Mouse (Mus musculus) midbrain, embryonic 12.5 days (tissue): ENCODE data around the gene B4galt2. TPM values are rescaled to one million over a fixed set of nuclear protein-coding genes. Genes with fewer than 3 reads are reported as not detected.

Source experiments
- ATAC-seq: fragments of 200-750 bp; cut with Nextera tagmentation; 2 replicates; pipeline ENCODE4 v1.8.0; 2017; ENCODE audit warnings: low read depth, moderate TSS enrichment, moderate library complexity; ENCODE audit not compliant: low FRiP score
- H3K27ac ChIP-seq: fragments of 300-500 bp; sonication (generic); replicated peaks from 2 replicates; pipeline ENCODE4 v1.5.1; 2016; ENCODE audit warnings: mild to moderate bottlenecking
- H3K27me3 ChIP-seq: fragments of 300-500 bp; sonication (generic); 2 replicates; pipeline ENCODE4 v1.6.1; 2016; ENCODE audit warnings: mild to moderate bottlenecking
- H3K36me3 ChIP-seq: fragments of 300-500 bp; sonication (generic); 2 replicates; pipeline ENCODE4 v1.6.1; 2016
- H3K4me1 ChIP-seq: fragments of 300-500 bp; sonication (generic); 2 replicates; pipeline ENCODE4 v1.6.1; 2016
- H3K4me2 ChIP-seq: fragments of 300-500 bp; sonication (generic); replicated peaks from 2 replicates; pipeline ENCODE4 v1.6.1; 2016; ENCODE audit warnings: mild to moderate bottlenecking, moderate library complexity
- H3K4me3 ChIP-seq: fragments of 300-500 bp; sonication (generic); 2 replicates; pipeline ENCODE4 v1.5.1; 2016; ENCODE audit warnings: mild to moderate bottlenecking
- H3K9ac ChIP-seq: fragments of 300-500 bp; sonication (generic); replicated peaks from 2 replicates; pipeline ENCODE4 v1.6.1; 2016; ENCODE audit warnings: mild to moderate bottlenecking, moderate library complexity
- H3K9me3 ChIP-seq: fragments of 300-500 bp; sonication (generic); 2 replicates; pipeline ENCODE4 v1.6.1; 2016; ENCODE audit warnings: mild to moderate bottlenecking
- WGBS: fragments of 180-500 bp; shearing (Covaris S2); methylation state at CpG from one replicate; pipeline ENCODE4 v1.1.7; 2016; 5-methylcytosine and 5-hydroxymethylcytosine counted together
- polyA plus RNA-seq: library from polyadenylated mRNA; unstranded; fragments of >200 nt; fragmentation: Nextera tagmentation; extraction: Ambion mirVana; gene quantifications from 2 replicates; pipeline ENCODE4 v1.2.1, GENCODE M21; 2016

The B4galt2 gene
- polyA plus RNA-seq, 1 experiment from 2014 or later = 39.7 TPM

GRCm38 (mm10) chr4:117904094-117904493 is 20.8 kb upstream of the B4galt2 start:
- Histone ChIP-seq H3K36me3 (peaks cover 78% of the 10 kb centered on the region), H3K9ac (no peak overlapping the region), H3K9me3 (no peaks in the 10 kb centered on the region), H3K27me3 (no peaks in the 10 kb centered on the region), H3K4me3 (no peak overlapping the region), H3K4me2 (no peak overlapping the region), H3K27ac (no peak overlapping the region), H3K4me1 (peaks cover 14% of the 10 kb centered on the region)
- ATAC-seq = no peak
- 85% methylated on average over 10 of the region's 10 CpGs for WGBS

DNA sequence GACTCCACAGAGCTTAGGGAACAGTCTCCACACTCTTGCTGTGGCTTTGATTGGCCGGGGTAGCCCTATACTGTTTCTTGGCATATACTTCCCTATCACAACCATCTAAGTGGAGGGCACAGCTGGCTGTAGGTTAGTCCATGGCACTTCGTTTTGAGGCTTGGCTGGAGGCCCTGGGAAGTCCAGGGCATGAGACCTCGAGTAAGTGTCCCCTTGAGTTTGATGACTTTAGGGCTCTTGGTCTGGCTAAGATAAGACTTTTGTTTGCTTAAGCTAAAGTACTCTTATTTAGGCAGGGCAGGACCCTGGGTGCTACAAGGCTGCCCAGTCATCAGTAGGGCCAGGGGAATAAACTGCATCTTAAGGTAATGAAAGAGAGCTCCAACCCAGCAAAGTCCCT is 14.8 kb upstream of the B4galt2 start:
- Histone ChIP-seq H3K4me1 (no peaks in the 10 kb centered on the region), H3K27ac (no peak overlapping the region), H3K36me3 (peaks cover 91% of the 10 kb centered on the region), H3K9ac (no peak overlapping the region), H3K4me3 (no peak overlapping the region), H3K4me2 (no peak overlapping the region), H3K27me3 (no peaks in the 10 kb centered on the region), H3K9me3 (no peaks in the 10 kb centered on the region)
- WGBS = 88% methylated on average over 3 of the region's 3 CpGs
- no peak for ATAC-seq

DNA sequence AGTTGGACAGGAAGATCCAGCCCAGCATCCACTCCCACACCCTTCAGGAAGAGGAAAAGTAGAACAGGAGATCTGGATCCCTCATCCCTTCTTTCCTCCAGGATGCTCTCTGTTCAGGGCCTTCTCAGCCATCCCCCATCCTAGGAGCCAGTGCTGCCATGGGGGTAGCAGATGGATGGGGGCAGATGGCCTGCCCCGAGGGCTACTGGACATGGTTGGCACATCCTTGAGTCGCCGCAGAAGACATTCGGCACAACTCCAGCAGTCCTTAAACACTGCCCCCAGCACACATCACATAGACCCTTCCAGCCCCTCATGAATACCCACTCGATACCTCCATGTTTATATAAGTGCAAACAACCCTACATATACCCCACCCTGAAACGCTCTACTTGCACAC is 12.7 kb upstream of the B4galt2 start:
- 94% methylated on average over 6 of the region's 6 CpGs for WGBS
- H3K4me3 ChIP-seq = no peak overlapping the region
- peaks cover 71% of the 10 kb centered on the region for H3K36me3 ChIP-seq
- no peak for ATAC-seq
- no peaks in the 10 kb centered on the region for H3K27me3 ChIP-seq
- no peaks in the 10 kb centered on the region for H3K9me3 ChIP-seq
- 0 out of 2 replicates have a peak overlapping the region, but pooled peaks have one; percentile 6 for H3K9ac ChIP-seq
- peaks cover 8% of the 10 kb centered on the region for H3K4me1 ChIP-seq
- H3K4me2 ChIP-seq = no peak overlapping the region
- no peak overlapping the region for H3K27ac ChIP-seq

- no peak for ATAC-seq
- no peaks in the 10 kb centered on the region for H3K9me3 ChIP-seq
- H3K4me1 ChIP-seq = peaks cover 11% of the 10 kb centered on the region
- no peak overlapping the region for H3K4me3 ChIP-seq
- no peak overlapping the region for H3K27ac ChIP-seq
- 83% methylated on average over 7 of the region's 7 CpGs for WGBS
- H3K36me3 ChIP-seq = peaks cover 64% of the 10 kb centered on the region
- H3K27me3 ChIP-seq = no peaks in the 10 kb centered on the region
- H3K4me2 ChIP-seq = no peak overlapping the region
- no peak overlapping the region for H3K9ac ChIP-seq
Observed at GRCm38 (mm10) chr4:117895339-117895738, 12.1 kb upstream of the B4galt2 start.

DNA sequence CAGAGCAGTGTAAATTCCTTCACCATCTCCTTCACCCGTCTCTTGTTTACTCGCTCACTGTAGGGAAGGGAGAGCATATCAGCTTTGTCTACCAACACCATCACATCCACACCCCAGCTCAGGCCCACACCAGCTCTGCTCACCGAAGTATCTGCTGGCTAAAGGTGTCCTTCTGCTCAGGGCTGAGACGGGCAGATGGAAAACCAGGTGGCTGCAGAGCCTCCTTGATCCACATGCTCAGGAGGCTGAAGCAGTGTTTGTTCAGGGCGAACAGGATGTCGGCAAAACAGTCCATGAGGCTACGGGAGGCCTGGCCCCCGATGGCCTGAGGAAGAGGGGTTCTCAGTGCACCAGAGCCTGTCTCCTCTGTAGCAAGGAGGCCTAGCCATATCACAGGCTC is 11.3 kb upstream of the B4galt2 start:
- no peak for ATAC-seq
- WGBS = 89% methylated on average over 8 of the region's 8 CpGs
- H3K36me3 ChIP-seq = peaks cover 62% of the 10 kb centered on the region
- no peak overlapping the region for H3K9ac ChIP-seq
- H3K27me3 ChIP-seq = no peaks in the 10 kb centered on the region
- peaks cover 11% of the 10 kb centered on the region for H3K4me1 ChIP-seq
- no peak overlapping the region for H3K4me3 ChIP-seq
- H3K27ac ChIP-seq = no peak overlapping the region
- H3K9me3 ChIP-seq = no peaks in the 10 kb centered on the region
- H3K4me2 ChIP-seq = no peak overlapping the region

DNA sequence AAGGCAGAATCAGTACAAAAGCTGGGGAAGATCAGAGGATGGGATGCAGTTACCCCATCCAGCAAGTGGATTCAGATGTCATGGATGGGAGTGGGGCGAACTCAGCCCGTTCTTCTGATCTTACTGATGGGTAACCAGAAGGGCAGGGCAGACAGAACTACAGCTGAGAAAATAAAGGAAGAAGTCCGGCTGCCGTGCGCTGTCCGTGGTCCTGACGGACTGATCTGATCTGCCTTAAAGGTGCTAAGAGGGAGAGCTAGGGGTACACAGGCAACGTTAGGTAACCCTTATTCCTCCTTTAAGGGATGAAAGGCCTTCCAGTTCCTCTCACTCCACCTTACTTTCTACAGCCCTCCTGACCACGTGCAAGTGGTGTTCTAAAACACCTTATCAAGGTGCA is 10.1 kb upstream of the B4galt2 start:
- peaks cover 57% of the 10 kb centered on the region for H3K36me3 ChIP-seq
- no peak overlapping the region for H3K4me2 ChIP-seq
- no peak for ATAC-seq
- 28% methylated on average over 9 of the region's 9 CpGs for WGBS
- no peak overlapping the region for H3K9ac ChIP-seq
- H3K4me1 ChIP-seq = peaks cover 11% of the 10 kb centered on the region
- no peaks in the 10 kb centered on the region for H3K9me3 ChIP-seq
- H3K27ac ChIP-seq = no peak overlapping the region
- H3K27me3 ChIP-seq = no peaks in the 10 kb centered on the region
- no peak overlapping the region for H3K4me3 ChIP-seq

DNA sequence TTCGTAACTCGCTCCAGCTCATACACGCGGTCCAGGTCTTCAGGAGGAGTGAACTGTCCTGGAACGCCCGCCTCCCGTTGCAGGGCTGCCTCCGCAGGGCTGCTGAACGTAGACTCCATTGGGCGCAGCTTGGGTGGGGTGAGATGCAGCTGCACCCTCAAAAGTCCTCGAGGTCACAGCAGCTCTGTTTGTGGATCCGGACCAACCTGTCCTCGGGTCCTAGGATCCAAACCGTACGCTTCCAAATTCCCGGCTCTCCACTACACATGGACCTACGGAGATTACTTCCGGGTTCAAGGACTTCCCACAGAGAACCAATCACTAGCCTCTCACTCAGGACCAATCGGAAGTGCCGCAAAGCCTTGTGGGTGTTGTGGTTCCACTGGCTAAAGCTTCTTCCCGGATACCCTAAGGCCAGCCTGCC is 8.5 kb upstream of the B4galt2 start, which contains the start of gene Dph2:
Gene Dph2, minus strand, starts transcription at position 295 of the 424 bp plus-strand sequence.
- peak; percentile 88 for ATAC-seq
- H3K27me3 ChIP-seq = no peaks in the 10 kb centered on the region
- no peak within 1 kb of the TSS for H3K27ac ChIP-seq
- peak within 1 kb of the TSS; percentile 81 for H3K4me3 ChIP-seq
- H3K9me3 ChIP-seq = no peaks in the 10 kb centered on the region
- peak within 1 kb of the TSS; percentile 61 for H3K9ac ChIP-seq
- peaks cover 15% of the 10 kb centered on the region for H3K4me1 ChIP-seq
- peak within 1 kb of the TSS; percentile 95 for H3K4me2 ChIP-seq
- under 1% methylated on average over 21 of the region's 21 CpGs for WGBS
- peaks cover 41% of the 10 kb centered on the region for H3K36me3 ChIP-seq

DNA sequence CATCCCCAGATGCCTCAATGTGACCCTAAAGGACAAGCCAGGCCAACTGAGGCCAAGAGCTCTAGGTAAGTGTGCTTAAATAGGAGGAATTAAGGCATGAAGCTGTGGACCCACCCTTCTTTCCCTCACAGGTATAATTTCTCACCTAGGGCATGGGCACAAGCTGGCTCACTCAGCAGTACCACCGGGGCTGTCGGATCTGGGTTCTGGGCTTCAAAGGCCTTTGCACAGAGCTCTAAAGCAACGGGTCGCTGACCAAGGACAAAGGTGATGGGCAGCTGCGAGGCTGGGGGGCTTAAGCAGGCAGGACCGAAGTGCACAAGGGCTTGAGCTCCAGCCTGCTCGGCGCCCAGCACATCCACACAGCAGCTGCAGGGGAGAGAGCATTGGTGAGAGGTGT is 7.5 kb upstream of the B4galt2 start:
- 52% methylated on average over 8 of the region's 8 CpGs for WGBS
- H3K4me1 ChIP-seq = peaks cover 23% of the 10 kb centered on the region
- peak overlapping the region; percentile 95 for H3K4me2 ChIP-seq
- H3K9me3 ChIP-seq = no peaks in the 10 kb centered on the region
- peaks cover 31% of the 10 kb centered on the region for H3K36me3 ChIP-seq
- ATAC-seq = no peak
- peak overlapping the region; percentile 61; the same call in 1 of the 2 replicates for H3K9ac ChIP-seq
- H3K27ac ChIP-seq = no peak overlapping the region
- no peaks in the 10 kb centered on the region for H3K27me3 ChIP-seq
- peak overlapping the region; percentile 81 for H3K4me3 ChIP-seq

DNA sequence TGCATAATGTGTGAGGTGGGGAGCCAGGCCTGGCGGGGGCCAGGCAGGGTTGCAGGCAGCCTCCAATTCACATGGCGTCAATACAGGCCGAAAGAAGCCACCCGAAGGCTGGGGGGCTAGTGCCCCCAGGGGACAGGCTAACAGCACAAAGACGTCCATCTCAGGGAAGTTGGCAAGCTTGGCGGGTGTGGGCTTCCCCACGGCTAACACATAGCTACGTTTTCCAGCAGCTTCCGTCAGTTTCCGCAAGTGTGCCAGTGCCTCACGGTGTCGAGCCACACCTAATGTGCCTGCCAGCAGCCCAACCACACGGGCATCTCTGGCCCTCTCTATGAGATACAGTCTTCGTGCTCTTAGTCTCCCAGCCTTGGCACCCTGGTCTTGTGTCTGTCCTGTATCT is 6.7 kb upstream of the B4galt2 start:
- no peak for ATAC-seq
- Histone ChIP-seq H3K9me3 (no peaks in the 10 kb centered on the region), H3K4me2 (no peak overlapping the region), H3K27ac (no peak overlapping the region), H3K36me3 (peaks cover 31% of the 10 kb centered on the region), H3K9ac (no peak overlapping the region), H3K4me3 (0 out of 2 replicates have a peak overlapping the region, but pooled peaks have one; percentile 81), H3K27me3 (no peaks in the 10 kb centered on the region), H3K4me1 (peaks cover 23% of the 10 kb centered on the region)
- 92% methylated on average over 14 of the region's 14 CpGs for WGBS

DNA sequence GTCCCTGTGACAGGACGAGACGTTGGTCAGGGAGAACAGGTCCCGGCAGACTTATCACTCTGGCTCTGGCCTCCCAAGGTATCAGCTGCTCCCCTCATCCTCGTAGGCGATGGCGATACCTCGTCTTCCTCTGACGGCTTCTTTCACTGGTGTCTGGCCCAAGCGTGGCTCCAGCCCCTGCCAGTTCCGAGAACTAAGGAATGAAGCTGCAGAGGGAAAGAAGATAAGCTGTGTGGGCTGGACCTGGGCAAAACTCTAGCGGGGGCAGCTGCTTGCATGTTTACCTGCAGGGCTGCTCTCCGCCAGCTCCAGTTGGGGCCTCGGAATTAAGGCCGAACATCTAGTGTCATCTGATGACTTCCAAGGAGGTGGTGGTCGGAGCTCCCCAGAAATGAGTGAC is 6.2 kb upstream of the B4galt2 start:
- Histone ChIP-seq H3K4me2 (no peak overlapping the region), H3K27ac (no peak overlapping the region), H3K9me3 (no peaks in the 10 kb centered on the region), H3K4me3 (no peak overlapping the region), H3K4me1 (peaks cover 23% of the 10 kb centered on the region), H3K27me3 (no peaks in the 10 kb centered on the region), H3K36me3 (peaks cover 31% of the 10 kb centered on the region), H3K9ac (no peak overlapping the region)
- WGBS = 94% methylated on average over 15 of the region's 15 CpGs
- no peak for ATAC-seq

GRCm38 (mm10) chr4:117887920-117888319 is 4.6 kb upstream of the B4galt2 start:
- 0 out of 2 replicates have a peak overlapping the region, but pooled peaks have one; percentile 88 for H3K9ac ChIP-seq
- H3K27me3 ChIP-seq = no peaks in the 10 kb centered on the region
- H3K4me3 ChIP-seq = peak overlapping the region; percentile 95; the same call in 1 of the 2 replicates
- WGBS = 73% methylated on average over 2 of the region's 2 CpGs
- no peak overlapping the region for H3K27ac ChIP-seq
- peak overlapping the region; percentile 87 for H3K4me2 ChIP-seq
- H3K36me3 ChIP-seq = peaks cover 30% of the 10 kb centered on the region
- H3K9me3 ChIP-seq = no peaks in the 10 kb centered on the region
- no peak for ATAC-seq
- H3K4me1 ChIP-seq = peaks cover 33% of the 10 kb centered on the region

DNA sequence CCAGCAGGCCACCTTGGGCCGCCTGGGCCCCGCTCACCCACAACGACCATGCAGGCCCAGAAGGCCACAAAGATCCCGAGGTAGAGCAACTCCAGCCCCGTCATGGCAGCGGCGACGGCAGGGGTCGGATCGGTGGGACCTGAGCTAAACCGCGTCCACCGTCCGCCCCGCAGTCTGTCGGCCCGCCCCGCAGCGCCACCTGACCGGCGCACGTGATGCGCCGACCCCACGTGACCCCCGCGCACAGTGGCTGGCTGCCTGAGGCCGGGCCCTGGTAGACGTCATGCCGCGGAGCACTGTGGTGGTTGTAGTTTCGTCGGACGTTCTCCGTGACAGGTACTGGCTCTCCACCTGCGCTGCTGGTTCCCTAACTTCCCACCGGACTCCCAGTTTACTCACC is 3.8 kb upstream of the B4galt2 start, which contains the start of gene Atp6v0b:
Gene Atp6v0b, minus strand, starts transcription at position 201 of the 400 bp plus-strand sequence.
- under 1% methylated on average over 37 of the region's 37 CpGs for whole genome bisulfite sequencing
- peak; percentile 83 for ATAC-seq
- Histone ChIP-seq H3K27me3 (no peaks in the 10 kb centered on the region), H3K27ac (no peak within 1 kb of the TSS; the same call in 1 of the 2 replicates), H3K9me3 (no peaks in the 10 kb centered on the region), H3K4me3 (peak within 1 kb of the TSS; percentile 95), H3K36me3 (peaks cover 30% of the 10 kb centered on the region), H3K4me1 (peaks cover 37% of the 10 kb centered on the region), H3K9ac (peak within 1 kb of the TSS; percentile 88), H3K4me2 (peak within 1 kb of the TSS; percentile 87)

DNA sequence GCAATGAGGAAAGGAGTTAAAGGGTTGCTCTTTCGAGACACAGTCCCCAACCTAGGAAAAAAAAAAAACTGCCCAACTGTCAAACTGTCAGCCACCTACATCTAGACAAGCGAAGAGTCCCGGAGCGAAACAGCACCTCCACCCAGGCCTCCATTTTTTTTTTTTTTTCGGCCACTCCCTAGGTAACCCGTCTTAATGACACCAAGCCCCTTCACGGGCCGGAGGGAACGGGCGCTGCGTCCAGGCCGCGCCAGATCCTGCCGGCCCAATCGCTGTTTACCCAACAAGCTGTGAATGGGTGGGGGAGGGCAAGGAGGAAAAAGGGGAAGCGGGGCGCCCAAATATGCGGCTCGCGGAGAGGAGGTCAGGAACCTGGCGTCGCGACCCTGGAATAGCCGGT is 3.4 kb upstream of the B4galt2 start:
- no peak for ATAC-seq
- peaks cover 30% of the 10 kb centered on the region for H3K36me3 ChIP-seq
- H3K27me3 ChIP-seq = no peaks in the 10 kb centered on the region
- H3K9ac ChIP-seq = peak overlapping the region; percentile 88
- H3K27ac ChIP-seq = no peak overlapping the region; the same call in 1 of the 2 replicates
- peak overlapping the region; percentile 95 for H3K4me3 ChIP-seq
- 4% methylated on average over 20 of the region's 24 CpGs for WGBS
- peaks cover 38% of the 10 kb centered on the region for H3K4me1 ChIP-seq
- no peaks in the 10 kb centered on the region for H3K9me3 ChIP-seq
- peak overlapping the region; percentile 87 for H3K4me2 ChIP-seq
